Mouse (Mus musculus): ENCODE measurements around the gene Scg3.

DNA sequence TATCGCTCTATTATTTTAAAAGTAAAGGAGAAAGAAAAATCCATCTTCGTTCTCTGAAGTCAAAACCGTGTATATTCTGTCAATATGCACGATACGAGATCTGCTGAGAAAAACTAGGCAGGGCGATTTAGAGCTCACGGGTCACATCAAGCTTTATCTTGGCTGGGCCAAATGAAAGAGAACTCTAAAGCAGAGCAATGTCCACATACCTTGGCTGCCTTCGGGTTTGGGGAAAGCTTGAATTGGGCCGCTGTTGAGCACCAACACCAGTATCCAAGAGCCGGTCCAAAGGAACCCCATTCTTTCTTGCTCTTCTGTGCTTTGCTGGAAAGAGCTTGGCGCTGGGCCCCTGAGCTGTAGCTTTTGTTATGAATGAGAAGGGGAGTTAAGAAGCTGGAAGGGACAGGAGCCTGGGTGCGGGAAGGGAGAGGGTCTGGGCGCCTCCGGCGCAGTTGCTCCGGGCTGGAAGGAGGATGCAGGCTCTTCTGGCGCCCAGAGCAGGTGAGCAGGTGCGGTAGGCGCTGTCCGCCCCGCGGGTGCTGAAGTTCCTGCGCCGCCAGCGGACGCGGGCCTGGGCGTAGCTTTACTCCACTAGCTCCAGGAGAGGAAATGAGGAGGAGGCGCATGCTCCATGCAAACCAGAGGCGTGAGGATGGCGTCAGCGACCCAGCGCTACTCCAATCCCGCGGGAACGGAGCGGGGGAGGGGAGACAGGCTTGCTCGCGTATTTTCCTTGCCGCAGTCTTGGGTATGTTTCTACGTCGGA lies at the start of gene Scg3:
- TF ChIP-seq GATA1 (IDR thresholded peaks at IDR 0.05; ENCODE audit: low read length) (no peak), TAL1 (IDR thresholded peaks at IDR 0.05; ENCODE audit: low read length) (no peak)
